Mouse (Mus musculus): ENCODE measurements around the gene Cox19.
A peak's percentile ranks its signal among the peaks of the same experiment; 100 is the strongest.
"Not testable (repeated sequence)": the region's sequence is repeated elsewhere in the genome, so short reads cannot be mapped to it uniquely, and the experiment has no call there.

The Cox19 gene

DNA sequence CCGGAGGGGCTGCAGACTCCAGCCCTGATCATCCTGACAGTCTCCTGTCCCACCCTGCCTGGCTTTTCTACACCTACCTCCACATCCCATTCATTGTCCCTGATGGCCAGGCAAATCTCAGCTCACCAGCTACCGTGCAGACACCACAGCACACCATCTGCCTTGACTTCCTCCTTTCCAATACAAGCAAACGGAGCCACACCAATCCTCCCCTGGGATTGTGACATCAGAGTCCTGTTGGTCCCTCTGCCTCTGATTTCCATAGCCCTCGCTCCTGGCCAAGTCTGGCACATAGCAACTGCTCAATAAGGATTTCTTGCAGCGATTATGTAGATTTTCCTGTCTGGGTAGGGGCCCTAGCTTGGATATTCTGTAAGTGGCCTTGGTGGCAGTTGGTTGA is at the start of gene Cox19:
Cox19 (minus strand) TSS at position 285 of the 400 bp plus-strand sequence.
- ATAC-seq (ENCODE audit: low TSS enrichment): no peak

DNA sequence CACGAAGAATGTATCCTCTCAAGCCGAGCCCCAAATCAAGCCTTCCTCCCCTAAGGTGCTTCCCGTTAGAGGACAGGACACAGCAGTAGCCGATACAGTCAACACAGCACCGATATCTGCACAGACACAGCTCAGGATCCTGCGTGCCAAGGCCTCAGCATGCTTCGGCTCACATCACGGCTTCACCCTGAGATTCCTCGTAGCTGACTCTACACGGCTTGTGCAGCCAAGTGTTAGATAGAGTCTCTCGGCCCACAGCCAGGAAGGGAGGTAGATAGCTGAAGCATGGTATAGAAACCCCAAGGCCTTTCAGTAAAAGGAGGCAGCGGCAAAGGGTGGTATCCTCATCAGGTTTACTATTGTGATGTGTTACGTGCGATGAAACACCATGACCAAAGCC is 48.8 kb upstream of the Cox19 start:
- no peak for ATAC-seq (ENCODE audit: low TSS enrichment)

DNA sequence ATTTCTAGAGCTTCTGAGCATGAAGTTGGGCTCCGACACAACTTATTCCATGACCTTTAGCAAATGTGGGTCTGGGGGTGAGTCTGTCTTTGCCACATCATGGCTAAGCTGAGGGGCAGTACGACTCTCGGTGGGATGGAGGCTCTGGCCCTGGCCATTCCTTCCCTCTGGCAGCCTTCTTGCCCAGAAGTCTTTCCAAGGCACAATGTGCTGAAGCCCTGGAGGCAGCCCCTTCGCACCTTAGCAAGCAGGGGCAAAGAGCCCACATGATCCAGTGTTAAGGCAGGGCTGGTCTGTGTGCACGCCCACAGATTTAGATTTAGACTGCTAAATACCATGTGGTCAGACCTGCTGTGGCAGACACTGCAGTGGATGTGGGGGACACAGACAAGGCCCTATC is 47.6 kb upstream of the Cox19 start:
- ATAC-seq (ENCODE audit: low TSS enrichment): peak; percentile 3; the same call in 1 of the 2 replicates

DNA sequence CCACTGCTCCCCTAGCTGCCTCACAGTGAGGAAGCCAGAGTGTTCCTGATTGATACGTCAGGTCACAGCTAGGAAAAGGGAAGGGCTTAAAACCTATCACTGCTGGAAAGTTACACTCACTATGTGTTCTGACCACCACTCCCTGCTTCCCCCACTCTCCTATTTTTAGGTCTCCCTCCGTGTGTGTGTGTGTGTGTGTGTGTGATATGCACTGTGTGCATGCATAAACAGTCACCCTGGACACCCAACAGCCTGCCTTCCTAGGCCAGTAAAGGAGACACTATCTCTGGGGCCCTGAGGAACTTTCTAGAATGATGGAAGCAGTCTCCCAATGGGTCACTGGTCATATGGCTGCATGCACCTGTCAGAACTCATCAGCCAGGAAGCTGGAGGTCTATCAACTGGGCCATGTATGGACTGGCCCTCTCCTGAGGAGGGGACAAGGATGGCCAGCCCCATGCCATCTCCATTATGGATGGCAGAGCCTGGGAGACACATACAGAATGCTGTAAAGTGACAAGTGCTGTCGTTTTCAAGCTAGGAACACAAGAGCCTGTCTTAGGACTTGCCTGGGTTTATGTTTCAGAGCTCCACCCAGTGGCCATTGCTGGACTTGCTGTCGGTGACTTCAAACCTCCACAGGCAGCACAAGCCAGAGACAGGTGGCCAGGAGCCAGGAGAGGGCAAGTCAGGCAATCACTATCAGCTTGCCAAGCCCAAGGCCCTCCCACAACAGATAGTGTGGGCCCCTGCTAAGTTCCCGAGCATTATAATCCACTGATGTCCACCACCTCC is 46.9 kb upstream of the Cox19 start:
- peak; percentile 53 for ATAC-seq (ENCODE audit: low TSS enrichment)

DNA sequence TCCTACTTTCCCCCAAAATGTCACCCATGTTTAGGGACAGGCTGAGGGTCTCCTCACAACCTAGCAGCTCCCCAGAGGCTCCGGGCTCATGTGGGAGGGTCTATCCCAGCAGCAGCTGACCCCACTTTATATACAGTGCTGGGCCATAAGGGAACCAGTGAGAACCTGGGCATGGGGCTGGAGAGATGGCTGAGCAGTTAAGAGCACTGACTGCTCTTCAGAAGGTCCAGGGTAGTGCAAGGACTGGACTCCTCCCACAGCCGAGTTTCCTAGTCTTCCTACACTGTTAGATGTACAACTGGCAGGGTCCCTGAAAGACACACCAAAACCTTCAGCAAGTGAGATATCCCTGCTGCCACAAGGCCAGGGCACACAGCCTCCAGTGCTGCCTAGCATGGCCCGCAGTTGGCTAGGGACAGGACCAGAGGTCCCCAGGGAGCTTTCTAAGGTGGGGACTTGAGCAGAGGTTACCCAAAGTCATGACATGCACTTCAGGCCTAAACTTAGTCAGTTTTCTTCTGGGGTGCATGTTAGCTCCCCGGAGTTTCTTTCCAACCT is 46.2 kb upstream of the Cox19 start:
- no peak for ATAC-seq (ENCODE audit: low TSS enrichment)

DNA sequence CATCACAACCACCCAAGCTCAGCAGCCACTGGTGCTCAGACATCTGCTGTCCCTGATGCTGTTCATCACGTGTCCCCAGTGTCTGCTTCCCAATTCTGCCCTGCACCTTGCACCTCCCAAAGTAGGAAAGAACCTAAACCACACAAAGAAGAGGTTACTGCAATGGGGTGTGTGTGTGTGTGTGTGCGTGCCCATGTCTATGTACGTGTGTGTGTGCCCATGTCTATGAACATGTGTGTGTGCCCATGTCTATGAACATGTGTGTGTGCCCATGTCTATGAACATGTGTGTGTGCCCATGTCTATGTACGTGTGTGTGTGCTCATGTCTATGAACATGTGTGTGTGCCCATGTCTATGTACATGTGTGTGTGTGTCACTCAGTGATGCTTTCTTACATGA is 44.3 kb upstream of the Cox19 start:
- ATAC-seq (ENCODE audit: low TSS enrichment): no peak

DNA sequence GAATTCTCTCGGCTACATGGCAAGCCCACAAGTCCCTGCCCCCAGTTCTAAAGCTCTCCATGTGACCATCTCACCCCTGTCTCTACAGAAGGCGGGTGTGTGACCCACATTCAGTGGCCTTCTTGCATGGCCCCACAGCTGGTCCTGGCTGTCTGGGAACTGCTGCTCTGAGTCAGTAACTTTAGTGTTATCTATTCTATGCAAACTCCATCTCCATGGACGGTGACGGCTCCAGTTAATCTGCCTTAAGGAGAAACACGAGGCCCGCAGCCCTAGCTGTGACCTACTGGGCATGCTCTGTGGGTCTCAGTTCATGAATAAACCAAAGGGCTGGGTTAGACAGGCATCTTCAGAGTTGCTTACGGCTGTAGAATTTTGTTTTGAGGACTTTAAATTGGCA is 43.2 kb upstream of the Cox19 start:
- ATAC-seq (ENCODE audit: low TSS enrichment): no peak

DNA sequence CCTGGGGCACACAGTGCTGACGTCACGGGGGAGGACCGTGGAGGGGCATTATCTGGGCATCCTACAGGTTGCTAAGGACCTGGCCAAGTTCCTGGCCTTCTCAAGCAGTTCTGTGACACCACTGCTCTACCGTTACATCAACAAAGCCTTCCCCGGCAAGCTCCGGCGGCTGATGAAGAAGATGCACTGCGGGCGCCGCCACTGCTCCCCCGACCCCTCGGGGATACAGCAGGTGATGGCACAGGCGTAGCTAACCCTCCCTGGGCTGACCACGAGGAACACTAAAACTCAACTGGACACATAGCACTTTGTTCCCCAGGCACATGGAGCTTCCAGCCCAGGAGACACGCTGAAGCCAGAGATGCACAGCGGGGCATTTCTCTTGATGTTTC is 42.0 kb upstream of the Cox19 start:
- ATAC-seq (ENCODE audit: low TSS enrichment): no peak

DNA sequence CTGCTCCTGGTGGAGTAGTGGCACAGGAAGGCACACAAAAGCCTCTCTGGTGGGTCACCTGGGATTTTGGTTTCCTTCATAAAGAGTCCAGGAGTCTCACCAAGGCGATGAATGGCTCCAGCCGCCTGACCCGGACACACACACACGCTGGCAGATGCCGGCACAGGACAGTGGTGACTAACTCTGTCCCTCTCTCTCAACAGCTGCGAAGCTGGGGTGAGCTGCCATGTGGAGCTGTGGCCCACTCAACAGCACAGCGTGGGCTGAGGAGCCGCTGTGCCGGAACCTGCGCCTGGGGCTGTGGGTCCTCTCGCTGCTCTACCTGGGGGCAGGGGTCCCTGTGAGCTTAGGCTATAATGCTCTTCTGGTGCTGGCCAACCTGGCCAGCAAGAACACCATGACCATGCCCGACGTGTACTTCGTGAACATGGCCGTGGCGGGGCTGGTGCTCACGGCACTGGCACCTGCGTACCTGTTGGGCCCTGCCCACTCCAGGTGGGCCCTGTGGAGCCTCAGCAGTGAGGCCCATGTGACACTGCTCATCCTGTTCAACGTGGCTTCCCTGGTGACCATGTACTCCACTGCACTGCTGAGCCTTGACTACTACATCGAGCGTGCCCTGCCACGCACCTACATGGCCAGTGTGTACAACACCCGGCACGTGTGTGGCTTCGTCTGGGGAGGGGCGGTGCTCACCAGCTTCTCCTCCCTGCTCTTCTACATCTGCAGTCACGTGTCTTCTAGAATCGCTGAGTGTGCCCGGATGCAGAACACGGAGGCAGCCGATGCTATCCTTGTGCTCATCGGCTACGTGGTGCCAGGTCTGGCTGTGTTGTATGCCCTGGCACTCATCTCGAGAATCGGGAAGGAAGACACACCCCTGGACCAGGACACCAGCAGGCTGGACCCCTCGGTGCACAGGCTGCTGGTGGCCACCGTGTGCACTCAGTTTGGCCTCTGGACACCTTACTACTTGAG is 41.3 kb upstream of the Cox19 start:
- no peak for ATAC-seq (ENCODE audit: low TSS enrichment)

DNA sequence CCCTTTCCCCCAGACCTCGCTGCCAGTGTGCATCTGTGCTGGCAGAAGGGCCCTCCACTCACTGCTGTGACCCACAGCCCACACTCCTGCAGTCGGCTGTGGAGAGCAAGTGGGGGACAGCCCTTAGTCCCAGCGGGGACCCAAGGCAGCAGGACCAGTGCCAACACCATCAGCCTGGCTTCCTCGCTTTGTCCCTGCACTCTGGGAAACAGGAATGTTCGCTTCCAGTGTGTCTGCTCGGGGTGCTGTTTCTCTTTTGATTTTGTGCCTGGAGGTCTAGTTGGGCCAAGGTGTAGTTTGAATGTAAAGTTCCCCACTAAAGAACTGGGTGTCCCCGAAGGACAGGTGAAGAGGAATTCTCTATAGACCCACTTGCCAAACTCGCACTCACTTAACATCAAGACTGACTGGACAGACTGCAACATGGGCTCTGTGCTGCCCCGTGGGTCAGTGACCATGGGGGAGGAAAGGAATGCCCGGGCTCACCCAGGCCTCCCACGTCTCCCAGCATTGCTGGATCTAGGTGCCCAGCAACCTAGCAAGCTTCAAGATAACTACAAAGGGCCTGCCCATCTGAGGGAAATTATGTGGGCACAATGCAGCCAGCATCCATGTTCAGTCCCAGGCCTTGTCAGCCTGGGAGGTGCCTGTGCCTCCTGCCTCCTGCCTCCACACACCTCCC is 40.2 kb upstream of the Cox19 start:
- ATAC-seq (ENCODE audit: low TSS enrichment): no peak

DNA sequence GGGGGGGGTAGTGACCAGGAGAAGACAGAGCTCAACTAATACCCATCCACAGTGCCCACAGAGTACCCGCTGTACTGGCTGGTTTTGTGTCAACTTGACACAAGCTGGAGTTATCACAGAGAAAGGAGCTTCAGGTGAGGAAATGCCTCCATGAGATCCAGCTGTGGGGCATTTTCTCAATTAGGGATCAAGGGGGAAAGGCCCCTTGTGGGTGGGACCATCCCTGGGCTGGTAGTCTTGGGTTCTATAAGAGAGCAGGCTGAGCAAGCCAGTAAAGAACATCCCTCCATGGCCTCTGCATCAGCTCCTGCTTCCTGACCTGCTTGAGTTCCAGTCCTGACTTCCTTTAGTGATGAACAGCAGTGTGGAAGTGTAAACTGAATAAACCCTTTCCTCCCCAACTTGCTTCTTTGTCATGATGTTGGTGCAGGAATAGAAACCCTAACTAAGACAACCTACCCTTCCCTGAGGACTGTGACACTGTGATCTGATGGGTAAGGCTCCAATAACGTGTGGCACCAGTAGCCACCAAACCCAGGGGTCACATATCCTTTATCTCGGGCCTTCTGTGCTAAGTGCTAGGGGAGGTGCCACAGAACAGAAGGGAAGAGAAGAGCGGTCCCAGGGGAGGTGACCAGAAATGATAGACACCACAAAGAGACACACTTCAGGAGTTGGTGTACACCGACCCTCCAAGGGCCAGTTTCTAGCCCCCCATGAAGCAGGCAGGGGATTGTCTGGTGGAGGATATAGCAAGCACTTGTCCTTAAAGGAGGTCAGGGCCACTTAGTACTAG is 39.3 kb upstream of the Cox19 start:
- ATAC-seq (ENCODE audit: low TSS enrichment): not testable (repeated sequence)

DNA sequence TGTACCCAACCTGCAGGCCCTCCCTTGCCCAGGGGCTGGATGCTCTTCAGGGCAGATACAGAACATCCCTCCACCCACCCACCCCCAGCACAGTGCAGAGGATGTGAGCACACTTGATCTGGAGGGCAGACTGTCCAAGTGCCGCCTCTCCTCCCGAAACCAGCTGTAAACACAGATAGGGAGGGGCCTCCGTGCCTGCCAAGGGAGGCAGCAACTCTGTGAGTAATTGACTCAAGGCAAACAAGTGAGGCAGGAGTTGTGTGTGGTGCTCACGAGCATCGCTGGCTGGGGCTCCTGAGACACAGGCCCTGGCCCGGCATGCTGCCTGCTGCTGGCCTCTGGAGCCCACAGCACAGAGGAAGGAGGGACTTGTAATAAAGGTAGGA is 38.5 kb upstream of the Cox19 start:
- ATAC-seq (ENCODE audit: low TSS enrichment): peak; percentile 58

DNA sequence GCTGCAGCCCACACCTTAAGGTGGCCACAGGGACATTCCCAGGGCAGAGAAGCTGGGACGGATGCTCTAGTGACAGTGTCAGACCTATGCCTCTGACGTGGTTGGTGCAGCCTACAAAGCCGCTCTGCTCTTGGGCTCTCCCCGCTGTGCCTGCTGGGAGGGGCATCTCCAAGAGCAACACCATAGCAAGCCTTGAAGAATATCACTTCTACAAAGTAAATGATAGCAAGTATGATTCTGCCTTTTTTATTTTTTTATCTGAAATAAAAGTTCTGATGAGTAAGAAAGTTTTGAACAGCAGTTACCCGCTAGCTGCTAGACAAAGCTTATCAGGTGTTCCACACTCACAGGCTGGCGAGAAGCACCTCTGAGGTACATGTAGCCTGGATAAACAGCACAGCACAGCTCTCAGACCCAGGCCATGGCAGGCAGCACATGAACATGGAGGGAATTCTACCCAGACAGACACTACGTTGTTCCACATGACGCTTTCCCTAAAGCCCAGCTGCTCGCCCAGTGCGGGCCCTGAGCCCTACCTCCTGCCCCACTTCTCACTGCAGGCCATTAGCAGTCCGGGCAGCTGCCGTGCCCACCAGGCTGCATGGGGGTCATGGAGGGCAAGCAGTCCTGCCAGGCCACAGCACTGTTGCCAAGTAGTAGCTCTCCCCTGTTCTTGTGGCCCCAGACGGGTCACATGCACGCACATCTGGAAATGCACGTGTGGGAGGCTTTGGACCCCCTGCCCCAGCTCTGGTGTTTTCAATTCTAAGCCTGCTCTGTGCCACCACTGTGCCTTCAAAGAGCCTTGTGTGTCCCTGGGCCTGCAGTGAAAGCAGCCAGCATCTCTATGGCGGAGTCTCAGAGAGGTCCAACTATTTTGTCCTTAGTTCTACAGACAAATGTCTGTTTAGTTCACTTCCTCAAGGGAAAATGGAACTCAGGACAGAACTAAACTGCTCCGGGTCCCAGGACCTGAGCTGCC is 37.8 kb upstream of the Cox19 start:
- ATAC-seq (ENCODE audit: low TSS enrichment): peak; percentile 15; the same call in 1 of the 2 replicates

DNA sequence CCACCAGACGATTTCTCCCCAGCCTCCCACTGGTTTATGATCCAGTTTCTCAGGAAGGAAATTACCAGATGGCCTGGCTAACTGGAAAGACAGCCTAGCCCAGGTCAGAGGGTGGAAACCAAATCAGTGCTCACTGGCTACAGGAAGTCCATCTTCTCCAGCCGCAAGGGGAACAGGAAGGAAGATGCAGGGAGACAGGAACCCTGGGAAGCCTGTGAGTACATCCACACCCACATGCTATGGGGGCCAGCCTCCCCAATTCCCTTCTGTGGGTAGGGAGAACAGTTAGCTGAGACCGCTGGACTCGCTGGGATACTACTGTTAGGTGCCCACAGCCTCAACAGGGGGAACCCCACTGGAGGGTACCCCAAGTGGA is 37.0 kb upstream of the Cox19 start:
- no peak for ATAC-seq (ENCODE audit: low TSS enrichment)

DNA sequence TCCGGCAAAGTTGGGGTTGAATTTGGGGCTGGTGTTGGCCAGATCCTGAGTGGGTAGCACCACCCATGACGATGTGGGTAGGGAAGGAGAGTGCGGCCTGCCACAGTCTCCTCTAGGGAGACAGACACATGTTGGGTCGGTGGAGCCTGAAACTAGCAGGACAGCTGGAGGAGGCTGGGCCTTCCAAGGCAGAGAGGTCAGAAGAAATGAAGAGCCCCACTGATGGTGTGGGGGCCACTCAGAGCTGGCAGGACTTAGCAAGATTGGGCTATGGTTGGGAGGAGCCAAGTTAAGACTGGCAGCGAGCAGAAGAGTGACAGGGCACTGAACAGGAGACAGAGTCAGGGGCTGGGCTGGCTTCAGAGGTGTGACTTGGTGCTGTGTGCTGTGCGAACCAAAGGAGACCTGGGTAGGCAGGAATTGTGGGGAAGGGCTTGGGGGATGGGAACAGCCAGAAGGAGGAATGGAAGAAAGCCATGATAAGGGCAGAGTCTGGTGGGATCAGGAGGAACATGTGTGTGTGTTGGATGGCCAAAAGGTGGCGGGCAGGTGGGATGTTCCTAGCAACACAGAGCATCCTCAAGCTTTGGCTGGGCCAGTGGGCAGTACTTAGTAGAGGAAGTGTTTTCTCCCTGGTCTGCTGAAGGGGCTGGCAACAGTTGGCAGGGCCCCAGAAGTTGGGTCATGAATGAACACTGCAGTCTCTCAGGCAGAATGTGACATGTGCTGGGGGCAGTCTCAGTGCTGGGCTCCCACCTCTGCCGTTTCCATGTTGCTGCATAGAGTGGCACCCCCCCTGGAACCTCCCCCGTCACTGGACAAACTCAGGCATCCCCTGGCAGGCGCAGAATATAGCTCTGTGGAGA is 36.3 kb upstream of the Cox19 start:
- no peak for ATAC-seq (ENCODE audit: low TSS enrichment)

DNA sequence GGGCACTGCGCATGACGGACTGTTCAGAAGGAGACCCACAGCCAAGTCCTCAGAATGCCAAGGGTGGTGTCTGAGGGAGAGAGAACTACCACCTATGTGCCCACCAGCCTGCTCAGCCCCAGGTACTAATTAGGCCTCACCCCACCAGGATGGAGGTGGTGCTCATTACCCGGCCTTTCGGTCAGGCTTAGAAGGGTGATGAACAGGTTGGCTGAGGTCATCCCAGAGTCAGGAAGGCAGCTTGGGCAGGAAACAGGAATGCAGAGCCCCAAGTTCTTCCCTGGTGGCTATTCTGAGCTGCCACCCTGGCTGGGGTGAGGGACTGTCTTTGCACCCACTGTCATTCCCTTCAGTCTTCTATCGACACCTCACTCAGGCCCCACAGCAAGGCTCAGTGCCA is 34.8 kb upstream of the Cox19 start:
- no peak for ATAC-seq (ENCODE audit: low TSS enrichment)

DNA sequence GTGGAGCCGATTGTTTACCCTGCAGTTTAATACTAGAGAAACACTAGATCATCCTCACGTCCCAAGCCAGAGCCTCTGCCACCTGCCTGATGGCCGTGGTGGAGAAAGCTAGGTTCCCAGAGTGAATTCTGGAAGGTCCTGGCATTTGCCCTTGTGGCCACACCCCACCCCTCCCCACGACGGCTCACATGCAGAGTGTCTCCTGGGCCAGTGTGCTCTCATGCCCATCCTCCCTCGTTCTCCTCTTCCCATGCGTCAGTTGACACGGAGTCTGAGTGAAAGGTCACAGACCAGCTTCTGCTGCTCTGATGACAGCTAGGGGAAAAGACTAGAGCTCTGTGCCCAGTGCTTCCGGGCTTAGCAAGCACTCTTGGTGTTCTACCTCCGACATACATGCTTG is 33.3 kb upstream of the Cox19 start:
- no peak for ATAC-seq (ENCODE audit: low TSS enrichment)

DNA sequence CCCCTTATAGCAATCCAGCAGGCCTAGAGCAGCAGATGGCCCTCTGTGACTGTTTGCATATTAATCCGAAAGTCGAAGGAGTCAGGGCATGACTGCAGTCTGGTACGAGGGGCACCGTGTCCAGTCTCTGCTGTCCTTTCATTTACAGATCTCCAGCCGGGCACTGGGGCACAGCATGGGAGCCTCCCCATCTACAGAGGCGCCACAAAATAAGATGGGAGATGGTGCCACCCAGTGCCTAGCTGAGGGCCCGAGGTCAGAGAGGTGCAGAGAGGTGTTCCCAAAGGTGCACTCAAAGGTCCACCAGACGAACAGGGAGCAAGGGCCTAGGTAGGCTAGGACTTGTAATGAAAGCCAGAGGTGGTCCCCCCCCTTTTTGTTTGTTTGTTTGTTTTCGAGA is 32.0 kb upstream of the Cox19 start:
- no peak for ATAC-seq (ENCODE audit: low TSS enrichment)

DNA sequence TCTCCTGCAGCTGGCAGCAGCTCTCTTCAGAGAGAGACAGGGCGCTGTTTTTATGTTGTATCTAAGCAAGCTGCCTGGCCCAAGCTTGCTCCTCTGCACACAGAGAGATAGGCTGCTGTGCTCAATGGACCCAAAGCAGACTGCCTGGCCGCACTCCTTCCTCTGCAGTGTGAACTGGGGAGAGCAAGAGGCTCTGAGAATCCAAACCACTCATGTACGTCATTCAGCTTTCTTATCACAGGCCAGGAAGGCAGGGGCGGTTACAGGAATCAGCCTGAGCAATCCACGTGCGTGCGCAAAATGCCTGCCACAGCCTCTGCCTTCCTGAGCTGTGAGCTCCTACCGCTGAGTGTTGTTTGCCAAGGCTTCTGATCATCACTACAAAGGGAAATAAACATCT is 31.5 kb upstream of the Cox19 start:
- peak; percentile 39 for ATAC-seq (ENCODE audit: low TSS enrichment)

Data from frontal cortex, adult (tissue).